Mouse (Mus musculus) hindbrain, postnatal 0 days (tissue): ENCODE results near the gene Ptcra. TPM values are rescaled to one million over a fixed set of nuclear protein-coding genes. Genes with fewer than 3 reads are reported as not detected.
A peak's percentile ranks its signal among the peaks of the same experiment; 100 is the strongest.

ENCODE experiments used
- ATAC-seq: fragments of 200-750 bp; cut with Nextera tagmentation; 2 replicates; pipeline ENCODE4 v1.8.0; 2017; ENCODE audit warnings: mild to moderate bottlenecking, moderate TSS enrichment, moderate library complexity
- DNase-seq: peaks from one replicate; pipeline ENCODE4 v3.0.0-alpha.2; 2015; ENCODE audit warnings: low spot score
- H3K27ac ChIP-seq: fragments of 300-500 bp; sonication (generic); 2 replicates; pipeline ENCODE4 v1.5.1; 2014; ENCODE audit warnings: mild to moderate bottlenecking
- H3K27me3 ChIP-seq: fragments of 300-500 bp; sonication (generic); 2 replicates; pipeline ENCODE4 v1.6.1; 2014; ENCODE audit warnings: low read length, mixed read lengths; ENCODE audit not compliant: insufficient read depth
- H3K36me3 ChIP-seq: fragments of 300-500 bp; sonication (generic); 2 replicates; pipeline ENCODE4 v1.6.1; 2014; ENCODE audit warnings: low read length, mixed read lengths; ENCODE audit not compliant: insufficient read depth
- H3K4me1 ChIP-seq: fragments of 300-500 bp; sonication (generic); 2 replicates; pipeline ENCODE4 v1.6.1; 2014; ENCODE audit warnings: antibody characterized with exemption, low read length, mixed read lengths; ENCODE audit not compliant: insufficient read depth
- H3K4me2 ChIP-seq: fragments of 300-500 bp; sonication (generic); 2 replicates; pipeline ENCODE4 v1.6.1; 2014; ENCODE audit warnings: low read depth, mild to moderate bottlenecking, low read length, moderate library complexity, mixed read lengths
- H3K4me3 ChIP-seq: fragments of 300-500 bp; sonication (generic); 2 replicates; pipeline ENCODE4 v1.5.1; 2014; ENCODE audit warnings: low read length
- H3K9ac ChIP-seq: fragments of 300-500 bp; sonication (generic); replicated peaks from 2 replicates; pipeline ENCODE4 v1.6.1; 2014; ENCODE audit warnings: mild to moderate bottlenecking, low read length, moderate library complexity, mixed read lengths
- H3K9me3 ChIP-seq: fragments of 300-500 bp; sonication (generic); 2 replicates; pipeline ENCODE4 v1.6.1; 2016; ENCODE audit warnings: low read length, mixed read lengths
- CTCF ChIP-seq: IDR thresholded peaks from 2 replicates; pipeline ENCODE4 v1.5.1; 2016; ENCODE audit warnings: antibody characterized with exemption, control low read depth, low read depth
- WGBS: fragments of 180-500 bp; shearing (Covaris S2); extraction: QIAGEN DNeasy Blood & Tissue Kit; methylation state at CpG from one replicate; pipeline ENCODE4 v1.1.7; 2014; 5-methylcytosine and 5-hydroxymethylcytosine counted together
- polyA plus RNA-seq: library from polyadenylated mRNA; unstranded; fragments of >200 nt; fragmentation: Nextera tagmentation; extraction: Ambion mirVana; gene quantifications from 2 replicates; pipeline ENCODE4 v1.2.1, GENCODE M21; 2015
- total RNA-seq: library from RNA; depleted of rRNA; stranded (reverse); fragments of >200 nt; gene quantifications from 2 replicates; pipeline ENCODE4 v1.2.3, GENCODE M21; 2014; rRNA removed

Ptcra gene
- total RNA-seq (not detected in 2 replicates), polyA plus RNA-seq (0.11 and 0.42 TPM in 2 replicates)

- H3K4me2 ChIP-seq: no peak within 1 kb of the TSS
- H3K4me3 ChIP-seq: no peak within 1 kb of the TSS
- H3K9ac ChIP-seq: no peak within 1 kb of the TSS
- H3K27me3 ChIP-seq: no peaks in the 10 kb centered on the region
- H3K36me3 ChIP-seq: no peaks in the 10 kb centered on the region
- ATAC-seq (0 out of 2 replicates have a peak, but pooled peaks have one; percentile 4), DNase-seq (no peak)
- no peaks in the 10 kb centered on the region for H3K9me3 ChIP-seq
- TF ChIP-seq CTCF: no peak
- WGBS: 53% methylated on average over 2 of the region's 2 CpGs
- H3K4me1 ChIP-seq: no peaks in the 10 kb centered on the region
- no peak within 1 kb of the TSS for H3K27ac ChIP-seq
Measured at GRCm38 (mm10) chr17:46763544-46763943, at the start of gene Ptcra. Gene Ptcra (minus strand): TSS chr17:46763712.

- H3K4me2 ChIP-seq: no peak overlapping the region
- peaks cover 47% of the 10 kb centered on the region for H3K36me3 ChIP-seq
- H3K4me1 ChIP-seq: no peaks in the 10 kb centered on the region
- no peak overlapping the region for H3K4me3 ChIP-seq
- H3K9ac ChIP-seq: no peak overlapping the region
- DNase-seq (no peak), ATAC-seq (no peak)
- no peaks in the 10 kb centered on the region for H3K9me3 ChIP-seq
- no peak for TF ChIP-seq CTCF
- 96% methylated on average over 1 of the region's 1 CpGs for WGBS
- no peaks in the 10 kb centered on the region for H3K27me3 ChIP-seq
- H3K27ac ChIP-seq: no peak overlapping the region
Measured at GRCm38 (mm10) chr17:46812442-46812841, 48.9 kb upstream of the Ptcra start.

DNA sequence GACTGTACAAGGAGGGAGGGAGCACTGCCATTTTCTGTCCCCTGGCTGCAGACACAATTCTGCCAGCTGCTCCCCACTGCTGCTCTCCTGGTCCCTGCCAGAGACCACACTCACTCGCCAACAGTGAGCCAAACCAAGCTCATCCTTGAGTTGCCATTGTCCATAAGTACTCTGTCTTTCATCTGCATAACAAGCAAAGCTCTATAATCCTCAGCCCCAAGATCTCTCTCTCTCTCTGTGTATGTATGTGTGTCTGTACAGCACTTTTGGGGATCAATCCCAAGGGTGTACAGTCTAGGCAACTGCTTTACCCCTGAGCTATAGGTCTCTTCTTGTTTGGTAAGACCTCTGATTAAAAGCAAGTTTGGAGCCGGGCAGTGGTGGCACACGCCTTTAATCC lies 47.2 kb upstream of the Ptcra start:
- Histone ChIP-seq H3K9ac (no peak overlapping the region), H3K27me3 (no peaks in the 10 kb centered on the region), H3K36me3 (peaks cover 62% of the 10 kb centered on the region), H3K9me3 (no peaks in the 10 kb centered on the region), H3K4me3 (no peak overlapping the region), H3K4me1 (no peaks in the 10 kb centered on the region), H3K4me2 (no peak overlapping the region), H3K27ac (no peak overlapping the region)
- 91% methylated on average over 3 of the region's 3 CpGs for WGBS
- no peak for TF ChIP-seq CTCF
- DNase-seq: no peak
- no peak for ATAC-seq

DNA sequence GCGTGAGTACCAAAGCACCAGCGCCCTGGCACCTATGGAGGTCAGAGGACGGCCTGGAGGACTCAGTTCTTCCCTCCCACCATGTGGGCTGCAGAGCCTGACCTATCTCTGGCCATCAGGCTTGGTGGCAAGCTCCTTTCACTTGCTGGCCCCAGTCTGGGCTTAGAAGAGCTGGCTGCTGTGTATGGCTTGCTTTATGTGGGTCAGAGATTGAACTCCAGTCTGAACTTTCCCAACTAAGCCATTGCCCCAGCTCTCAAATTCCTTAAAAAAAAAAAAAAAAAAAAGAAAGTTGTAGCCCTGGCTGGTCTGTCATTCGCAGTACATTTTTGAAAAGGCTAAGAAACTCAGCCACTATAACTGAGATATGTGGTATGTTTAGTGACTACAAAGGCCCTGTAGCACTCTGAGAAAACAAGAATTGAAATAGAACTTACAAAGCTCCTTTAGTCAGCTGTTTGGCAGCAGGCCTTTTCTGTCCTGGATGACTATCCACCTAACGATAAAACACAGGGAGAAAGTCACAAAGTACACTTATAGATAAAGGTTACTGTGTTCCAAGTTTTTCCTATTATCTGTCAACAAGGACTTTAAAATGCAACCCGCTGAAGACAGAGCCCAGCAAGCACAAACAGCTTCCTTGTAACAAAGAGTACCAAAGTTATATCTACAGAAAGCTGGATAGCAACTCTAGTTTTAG lies 45.8 kb upstream of the Ptcra start:
- Histone ChIP-seq H3K36me3 (peaks cover 62% of the 10 kb centered on the region), H3K9ac (no peak overlapping the region), H3K4me1 (no peaks in the 10 kb centered on the region), H3K4me3 (no peak overlapping the region), H3K27me3 (no peaks in the 10 kb centered on the region), H3K4me2 (no peak overlapping the region), H3K27ac (no peak overlapping the region), H3K9me3 (no peaks in the 10 kb centered on the region)
- DNase-seq: no peak
- ATAC-seq: no peak
- TF ChIP-seq CTCF: no peak
- 81% methylated on average over 6 of the region's 6 CpGs for WGBS

DNA sequence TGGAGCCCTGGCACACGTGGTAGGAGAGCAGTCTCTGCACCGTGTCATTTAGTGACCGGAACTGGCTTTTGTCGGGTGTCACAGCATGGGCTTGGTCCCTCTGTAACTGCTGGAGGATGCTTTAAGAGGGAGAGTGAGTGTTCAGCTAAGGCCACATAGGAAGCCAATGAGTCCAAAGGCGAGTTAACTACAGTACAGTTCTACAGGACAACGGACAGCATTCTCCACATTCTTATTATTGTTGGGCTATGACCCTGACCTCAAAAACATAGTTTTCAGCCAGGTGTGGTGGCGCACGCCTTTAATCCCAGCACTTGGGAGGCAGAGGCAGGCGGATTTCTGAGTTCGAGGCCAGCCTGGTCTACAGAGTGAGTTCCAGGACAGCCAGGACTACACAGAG lies 44.9 kb upstream of the Ptcra start:
- Histone ChIP-seq H3K4me2 (no peak overlapping the region), H3K4me1 (no peaks in the 10 kb centered on the region), H3K4me3 (no peak overlapping the region), H3K9ac (no peak overlapping the region), H3K27me3 (no peaks in the 10 kb centered on the region), H3K36me3 (peaks cover 57% of the 10 kb centered on the region), H3K27ac (no peak overlapping the region), H3K9me3 (no peaks in the 10 kb centered on the region)
- ATAC-seq: no peak
- 87% methylated on average over 10 of the region's 10 CpGs for WGBS
- TF ChIP-seq CTCF: no peak
- no peak for DNase-seq

- Histone ChIP-seq H3K27ac (no peak overlapping the region), H3K4me2 (no peak overlapping the region), H3K4me1 (no peaks in the 10 kb centered on the region), H3K4me3 (no peak overlapping the region), H3K9ac (no peak overlapping the region), H3K27me3 (no peaks in the 10 kb centered on the region), H3K9me3 (no peaks in the 10 kb centered on the region), H3K36me3 (peaks cover 30% of the 10 kb centered on the region)
- ATAC-seq (no peak), DNase-seq (no peak)
- WGBS: 87% methylated on average over 6 of the region's 6 CpGs
- no peak for TF ChIP-seq CTCF
Measured at GRCm38 (mm10) chr17:46801761-46802160, 38.2 kb upstream of the Ptcra start.

DNA sequence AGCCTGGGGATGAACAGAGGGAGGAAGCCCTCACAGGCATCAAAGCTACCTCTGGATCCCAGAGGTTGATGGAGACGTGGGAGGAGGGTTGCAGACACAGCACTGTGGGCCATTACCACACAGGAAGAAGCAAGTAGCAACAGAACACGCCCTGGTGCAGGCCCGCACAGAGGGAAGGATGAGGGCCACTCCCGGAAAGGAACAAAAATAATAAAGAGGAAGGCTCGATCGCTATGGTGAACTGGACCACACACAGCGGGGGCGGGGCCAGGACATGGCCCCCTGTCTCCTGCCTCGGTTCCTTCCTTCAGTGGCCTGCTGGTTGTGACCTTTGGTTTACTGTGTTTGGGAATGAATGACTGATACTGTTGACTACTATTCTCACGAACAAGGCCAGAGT lies 36.2 kb upstream of the Ptcra start:
- H3K4me3 ChIP-seq: no peak overlapping the region
- DNase-seq: no peak
- no peak for TF ChIP-seq CTCF
- no peak overlapping the region for H3K9ac ChIP-seq
- H3K4me2 ChIP-seq: no peak overlapping the region
- H3K4me1 ChIP-seq: no peaks in the 10 kb centered on the region
- no peaks in the 10 kb centered on the region for H3K9me3 ChIP-seq
- ATAC-seq: no peak
- 79% methylated on average over 10 of the region's 10 CpGs for WGBS
- H3K27me3 ChIP-seq: no peaks in the 10 kb centered on the region
- peaks cover 21% of the 10 kb centered on the region for H3K36me3 ChIP-seq
- H3K27ac ChIP-seq: no peak overlapping the region
